Mouse (Mus musculus): ENCODE results near the gene Gsto2.

Gsto2 gene

DNA sequence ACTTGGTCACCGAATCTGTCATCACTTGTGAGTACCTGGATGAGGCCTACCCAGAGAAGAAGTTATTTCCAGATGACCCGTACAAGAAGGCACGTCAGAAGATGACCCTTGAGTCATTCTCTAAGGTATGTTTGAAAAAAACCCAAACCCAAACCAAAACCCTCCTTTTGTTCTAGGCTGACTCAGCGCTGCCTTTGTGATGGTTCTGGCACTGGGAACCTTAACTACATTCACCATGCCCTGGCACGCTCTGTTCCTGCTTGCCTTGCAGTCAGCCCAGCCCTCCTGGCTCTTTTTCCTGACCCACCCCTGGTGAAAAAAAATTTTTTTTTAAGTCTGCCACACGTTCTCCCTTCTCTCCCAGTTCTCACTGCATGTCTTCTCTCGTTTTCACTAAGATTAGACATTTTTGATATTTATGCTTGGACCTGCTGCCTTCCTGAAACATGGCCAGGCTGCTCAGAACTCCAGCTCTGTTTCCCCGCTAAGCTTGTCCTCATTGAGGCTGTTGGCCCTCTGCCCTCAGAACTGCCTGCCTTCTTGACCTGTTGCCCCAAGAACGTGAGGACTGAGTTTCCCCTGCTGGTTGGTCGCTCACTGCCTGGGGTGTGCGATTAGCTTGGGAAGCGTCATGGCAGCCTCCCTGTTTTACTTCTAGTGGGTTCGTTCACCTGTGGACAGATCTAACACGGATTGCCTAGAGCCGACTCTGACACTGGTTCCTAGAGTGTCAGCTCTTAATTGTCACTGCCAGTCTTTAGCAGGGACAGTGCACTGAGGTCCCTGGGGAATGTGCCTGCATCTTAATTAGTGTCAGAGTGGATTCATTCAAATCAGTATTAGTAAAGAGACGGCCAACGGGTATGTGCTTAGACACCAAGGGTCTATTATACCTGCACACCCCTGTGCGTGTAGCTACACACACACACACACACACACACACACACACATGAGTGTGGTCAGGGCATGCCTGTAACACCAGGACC lies 7.1 kb upstream of the Gsto2 start:
- DNase-seq (ENCODE audit: low spot score in 2 of 2) = no peak

DNA sequence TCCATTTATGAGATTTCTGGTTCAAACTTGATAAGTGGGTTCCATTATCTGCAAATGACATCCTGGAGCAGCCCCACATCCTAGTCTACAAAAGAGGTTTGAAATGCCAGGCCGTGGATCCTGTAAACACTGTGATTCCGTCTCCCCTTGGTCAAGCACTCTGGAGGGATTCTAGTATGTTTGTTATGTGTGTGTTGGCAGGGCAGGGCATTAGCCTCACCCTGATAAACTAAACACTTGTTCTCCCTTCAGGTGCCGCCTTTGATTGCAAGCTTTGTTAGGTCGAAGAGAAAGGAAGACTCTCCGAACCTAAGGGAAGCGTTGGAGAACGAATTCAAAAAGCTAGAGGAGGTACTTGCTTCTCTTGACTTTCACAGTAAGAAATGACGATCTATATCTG lies 6.2 kb upstream of the Gsto2 start:
- DNase-seq (ENCODE audit: low spot score in 2 of 2) = no peak

DNA sequence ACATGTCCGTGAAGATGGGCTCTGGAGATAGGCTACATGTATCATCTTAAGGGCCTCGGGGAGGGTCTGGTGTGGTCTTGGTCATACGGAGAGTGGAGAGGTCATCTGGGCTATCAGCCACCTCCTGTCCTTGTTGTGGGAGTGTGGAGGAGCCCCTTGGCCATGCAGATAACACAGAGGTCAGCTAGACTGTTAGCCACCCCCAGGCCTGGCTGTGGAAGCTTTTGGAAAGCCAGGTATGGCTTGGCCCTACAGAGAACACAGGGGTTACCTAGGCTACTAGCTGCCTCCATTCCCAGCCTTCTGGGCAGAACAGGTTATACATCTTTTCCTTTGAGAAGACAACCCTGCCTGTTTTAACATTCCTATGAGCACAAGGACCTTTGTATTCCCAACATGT lies 2.8 kb upstream of the Gsto2 start:
- DNase-seq (ENCODE audit: low spot score in 2 of 2) = no peak

DNA sequence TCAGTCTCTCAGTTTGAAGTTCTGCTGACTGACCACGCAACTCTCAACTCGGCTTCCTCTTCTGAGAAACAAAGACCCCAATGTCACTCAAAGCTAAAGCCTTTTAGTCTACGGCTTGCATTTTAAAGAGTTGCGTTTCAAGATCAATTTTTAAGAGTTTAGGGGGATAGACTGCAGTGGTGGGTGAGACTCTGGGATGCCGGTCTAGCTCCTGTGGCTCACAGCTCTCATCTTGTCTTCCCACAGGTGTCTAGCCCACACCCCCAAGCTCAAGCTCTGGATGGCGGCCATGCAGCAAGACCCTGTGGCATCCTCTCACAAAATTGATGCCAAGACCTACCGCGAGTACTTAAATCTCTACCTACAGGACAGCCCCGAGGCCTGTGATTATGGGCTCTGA lies 1.3 kb upstream of the Gsto2 start:
- DNase-seq (ENCODE audit: low spot score in 2 of 2) = no peak

DNA sequence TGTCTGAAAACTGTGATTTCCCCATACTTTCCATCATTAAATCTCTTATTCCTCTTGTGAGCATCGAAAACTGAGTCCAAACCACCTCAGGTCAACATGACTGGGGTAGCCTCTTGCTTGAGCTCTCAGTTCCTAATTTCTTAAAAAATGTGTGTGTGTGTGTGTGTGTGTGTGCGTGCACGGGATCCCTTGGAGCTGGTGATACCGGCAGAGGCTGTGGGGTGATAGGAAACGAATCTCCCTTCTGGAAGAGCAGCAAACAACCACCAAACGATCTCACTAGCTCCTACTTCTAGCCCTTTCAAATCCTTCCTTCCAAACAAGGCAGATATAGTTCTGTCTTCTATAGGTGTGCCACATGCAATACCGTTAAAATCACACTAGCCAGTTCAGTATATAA lies 613 bp upstream of the Gsto2 start:
- no peak for DNase-seq (ENCODE audit: low spot score in 2 of 2)

DNA sequence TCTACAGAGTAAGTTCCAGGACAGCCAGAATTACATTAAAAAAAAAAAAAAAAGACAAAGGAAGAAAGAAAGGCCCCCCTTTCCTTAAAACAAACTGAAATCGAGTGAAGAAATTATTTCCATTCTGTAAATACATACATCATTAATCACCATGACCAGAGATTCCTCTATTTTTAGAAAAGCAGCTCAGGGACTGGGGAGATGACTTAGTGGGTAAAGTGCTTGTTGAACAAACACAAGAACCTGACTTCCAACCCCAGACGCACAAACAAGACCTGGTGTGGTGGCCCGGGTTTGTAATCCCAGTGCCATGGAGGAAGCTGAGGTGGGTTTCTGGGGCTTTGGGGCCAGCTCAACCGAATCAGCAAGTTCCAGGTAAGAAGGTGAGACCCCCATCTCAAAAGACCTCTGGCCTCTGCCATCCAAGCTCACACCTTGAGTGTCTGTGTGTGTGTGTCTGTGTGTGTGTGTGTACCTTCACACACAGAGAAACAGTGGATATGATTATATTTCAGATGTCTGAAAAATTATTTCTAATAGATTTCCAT lies 2.4 kb downstream of the Gsto2 start:
- DNase-seq (ENCODE audit: low spot score in 2 of 2) = no peak

DNA sequence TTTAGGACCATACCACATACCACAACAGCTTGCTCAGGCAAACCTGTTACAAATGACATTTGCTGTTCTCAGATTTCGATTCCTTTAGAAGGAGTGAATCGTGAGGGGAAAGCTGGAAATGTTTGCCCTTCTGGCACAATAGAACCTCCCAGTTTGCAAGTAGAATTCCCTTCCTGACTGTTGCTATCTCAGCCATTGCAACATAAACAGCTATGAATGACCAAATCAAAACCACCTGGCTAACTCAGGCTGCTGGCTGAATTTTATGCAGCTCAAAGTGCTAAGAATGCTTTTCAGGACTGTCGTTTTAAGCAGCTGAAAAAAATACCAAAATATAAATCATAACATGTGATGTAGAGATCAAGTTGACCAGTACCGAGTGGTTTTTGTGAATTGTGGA lies 3.6 kb downstream of the Gsto2 start:
- no peak for DNase-seq (ENCODE audit: low spot score in 2 of 2)

DNA sequence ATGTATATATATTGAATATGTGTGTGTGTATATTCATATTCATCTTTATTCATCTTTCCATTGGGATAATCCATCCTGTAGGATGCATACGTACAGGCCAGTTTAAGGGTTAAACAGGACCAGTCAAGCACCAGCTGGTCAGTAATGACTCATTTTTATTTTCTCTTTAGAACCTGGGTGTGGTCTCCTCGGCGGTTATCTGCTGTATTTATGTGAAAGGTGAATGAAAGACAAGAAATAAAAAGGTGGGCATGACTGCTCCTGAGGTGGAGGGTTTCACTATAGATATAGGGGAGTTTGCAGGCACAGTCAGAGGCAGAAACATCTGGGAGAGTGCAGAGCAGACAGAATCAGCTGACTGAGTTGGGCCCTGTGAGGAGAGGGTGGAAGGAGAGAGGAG lies 4.2 kb downstream of the Gsto2 start:
- no peak for DNase-seq (ENCODE audit: low spot score in 2 of 2)

DNA sequence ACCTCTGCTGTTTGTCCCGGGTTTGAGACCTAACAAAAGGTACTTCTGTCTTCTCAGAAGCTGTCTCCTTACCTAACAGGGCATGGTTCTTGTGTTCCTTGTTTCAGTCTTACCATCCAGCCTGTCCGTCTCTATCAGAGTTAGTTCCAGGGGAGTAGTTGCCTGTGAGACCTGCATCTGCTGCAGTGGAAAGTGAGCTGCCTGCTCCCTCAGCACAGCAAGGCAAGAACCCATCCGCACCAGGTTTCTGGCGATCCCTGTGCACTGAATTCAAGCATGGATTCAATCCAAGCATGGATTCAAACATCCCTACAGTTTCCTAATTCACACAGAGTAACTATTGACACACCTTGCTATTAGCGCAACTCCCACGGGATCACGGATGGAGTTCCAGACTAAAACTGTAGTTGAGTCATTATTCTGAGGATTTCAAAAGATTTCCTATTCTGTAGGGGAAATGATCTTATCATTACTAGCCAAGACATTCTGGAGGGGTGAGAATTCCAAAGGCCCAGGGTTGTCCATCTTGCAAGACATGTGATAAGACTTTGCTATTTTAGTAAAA lies 4.8 kb downstream of the Gsto2 start:
- no peak for DNase-seq (ENCODE audit: low spot score in 2 of 2)

DNA sequence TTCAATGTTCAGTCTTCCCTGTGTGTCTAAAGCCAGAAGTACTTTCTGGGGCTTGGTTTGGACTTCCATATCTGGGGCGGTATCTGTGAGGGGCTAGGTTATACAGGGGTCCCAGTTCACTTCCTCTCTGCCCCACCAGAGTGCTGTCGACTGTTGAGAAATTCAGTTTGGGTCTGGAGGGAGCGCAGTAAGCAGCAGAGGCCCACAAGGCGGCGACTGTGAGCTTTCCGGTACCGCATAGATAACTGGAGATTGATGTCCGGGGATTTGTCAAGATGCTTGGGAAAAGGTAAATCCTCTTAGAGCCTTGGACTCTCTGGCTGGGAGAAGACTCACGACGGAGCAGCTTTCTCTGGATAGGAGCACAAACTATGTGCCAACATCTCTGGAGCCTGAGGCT lies 6.2 kb downstream of the Gsto2 start:
- DNase-seq (ENCODE audit: low spot score in 2 of 2) = no peak

DNA sequence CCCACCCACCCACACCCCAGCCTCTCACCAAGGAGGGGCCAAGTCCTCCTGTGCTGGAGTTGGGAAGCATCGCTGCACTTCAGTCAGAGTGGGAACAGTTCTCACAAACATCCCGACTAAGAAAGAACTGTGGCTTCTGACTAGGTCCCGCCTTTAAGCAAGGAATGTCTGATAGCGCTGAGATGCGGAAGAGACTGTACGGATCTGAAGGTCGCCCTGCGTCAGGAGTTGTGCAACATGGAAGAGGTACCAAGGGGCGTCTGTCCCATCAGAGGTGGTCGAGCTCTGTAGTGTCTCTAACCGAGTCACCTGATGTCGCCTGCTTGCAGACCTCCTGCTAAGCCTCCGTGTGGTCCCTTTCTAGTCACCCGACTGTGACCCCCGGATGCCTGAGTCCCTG lies 10.9 kb downstream of the Gsto2 start:
- no peak for DNase-seq (ENCODE audit: low spot score in 2 of 2)

DNA sequence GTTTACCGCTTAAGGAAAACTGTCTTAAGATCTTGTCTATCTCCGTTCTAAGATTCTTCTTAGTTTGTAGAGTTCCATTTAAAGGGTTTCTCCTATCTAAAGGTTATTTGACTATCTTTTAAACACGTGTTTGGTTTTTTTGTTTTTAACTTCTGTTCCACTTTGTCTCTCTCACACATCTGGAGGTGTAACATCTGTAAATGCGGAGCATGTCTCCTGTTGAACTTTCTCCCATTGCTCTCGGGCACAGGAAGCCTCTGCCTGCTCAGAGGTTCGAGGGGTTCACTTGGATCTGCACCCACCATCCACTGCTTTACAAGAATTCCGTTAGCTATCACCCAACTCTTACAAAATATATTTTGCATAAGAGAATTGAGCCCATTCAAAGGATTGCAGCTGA lies 16.2 kb downstream of the Gsto2 start:
- DNase-seq (ENCODE audit: low spot score in 2 of 2) = no peak

DNA sequence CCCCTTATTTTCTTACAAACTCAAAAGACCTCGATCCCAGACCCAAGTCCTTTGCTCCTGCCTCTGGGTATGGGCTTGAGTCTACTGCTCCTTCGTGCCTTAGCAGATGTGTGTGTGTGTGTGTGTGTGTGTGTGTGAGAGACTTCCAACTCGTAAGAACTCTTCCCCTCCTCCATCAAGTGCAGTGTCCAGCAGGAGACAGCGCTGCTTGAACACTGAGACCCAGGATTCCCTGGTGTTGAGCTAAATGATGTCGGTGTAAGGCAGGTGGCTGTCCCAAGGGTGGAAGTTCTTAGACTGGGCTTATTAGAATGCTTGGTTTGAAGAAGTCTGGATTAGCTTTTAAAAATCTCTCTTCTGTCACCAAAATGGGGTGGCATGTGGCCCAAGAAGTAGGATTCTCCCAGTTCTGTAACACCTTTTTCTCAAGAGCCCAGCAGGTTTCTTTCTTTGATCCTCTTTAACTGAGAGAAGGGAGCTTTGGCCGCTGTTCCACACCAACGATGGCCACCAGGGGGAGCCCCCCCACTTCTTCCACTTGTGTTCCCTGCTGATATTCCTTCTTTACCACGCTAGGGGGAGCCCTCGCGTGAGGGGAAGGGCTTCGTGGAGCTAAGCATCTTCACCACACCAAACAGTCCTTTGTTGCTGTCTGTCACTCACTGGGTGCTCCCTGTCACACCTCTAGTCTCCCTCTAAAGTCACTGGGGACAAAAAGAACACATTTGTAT lies 17.0 kb downstream of the Gsto2 start:
- peak; percentile 42 to 43 for DNase-seq (ENCODE audit: low spot score in 2 of 2)

DNA sequence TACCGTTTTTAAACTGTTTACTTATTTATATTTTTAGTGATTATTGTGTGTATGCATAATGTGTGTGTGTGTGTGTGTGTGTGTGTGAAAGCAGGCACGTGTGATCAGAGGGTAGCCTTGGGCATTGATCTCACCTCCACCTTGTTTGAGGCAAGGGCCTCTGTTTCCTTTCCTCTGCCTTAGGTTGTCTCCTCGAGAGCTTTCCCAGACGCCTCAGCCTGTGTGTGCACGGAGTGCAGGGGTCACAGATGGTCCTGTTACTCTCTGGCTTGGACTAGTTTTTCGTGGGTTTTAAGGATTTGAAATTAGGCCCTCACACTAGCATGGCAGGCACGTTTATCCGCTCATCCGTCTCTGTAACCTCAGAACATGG lies 17.5 kb downstream of the Gsto2 start:
- DNase-seq (ENCODE audit: low spot score in 2 of 2) = no peak

DNA sequence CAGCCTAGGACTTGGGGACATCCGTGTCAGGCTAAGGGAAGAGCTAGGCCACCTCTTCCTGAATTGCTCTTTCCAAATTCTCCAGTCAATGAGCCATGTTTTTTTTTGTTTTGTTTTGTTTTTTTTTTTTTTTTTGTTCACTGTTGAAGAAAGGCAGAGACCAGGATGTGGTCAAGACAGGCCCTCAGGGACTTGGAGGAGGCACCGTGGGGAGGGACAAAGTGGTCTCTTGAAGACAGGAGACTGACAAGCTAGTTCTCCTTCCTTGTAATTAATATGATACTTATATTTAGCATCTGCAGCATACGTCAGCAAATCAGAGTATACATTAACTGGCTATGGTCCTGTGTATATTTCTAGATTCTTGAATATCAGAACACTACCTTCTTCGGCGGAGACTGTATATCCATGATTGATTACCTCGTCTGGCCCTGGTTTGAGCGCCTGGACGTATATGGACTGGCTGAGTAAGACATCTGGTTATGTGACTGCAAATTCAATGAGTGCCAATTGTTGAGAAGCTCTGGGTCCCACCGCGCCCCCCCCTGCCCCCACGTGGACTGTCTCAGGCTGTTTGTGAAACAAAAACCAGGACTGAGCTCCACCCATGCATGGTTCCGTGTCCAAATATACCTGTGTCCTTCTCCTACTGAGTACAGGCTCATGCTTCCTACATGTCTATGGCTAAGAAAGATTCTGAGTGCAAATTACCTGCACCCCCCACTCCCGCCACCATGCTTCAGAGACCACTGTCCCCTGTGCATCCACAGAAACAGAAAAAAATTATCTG lies 19.2 kb downstream of the Gsto2 start:
- DNase-seq (ENCODE audit: low spot score in 2 of 2) = no peak

DNA sequence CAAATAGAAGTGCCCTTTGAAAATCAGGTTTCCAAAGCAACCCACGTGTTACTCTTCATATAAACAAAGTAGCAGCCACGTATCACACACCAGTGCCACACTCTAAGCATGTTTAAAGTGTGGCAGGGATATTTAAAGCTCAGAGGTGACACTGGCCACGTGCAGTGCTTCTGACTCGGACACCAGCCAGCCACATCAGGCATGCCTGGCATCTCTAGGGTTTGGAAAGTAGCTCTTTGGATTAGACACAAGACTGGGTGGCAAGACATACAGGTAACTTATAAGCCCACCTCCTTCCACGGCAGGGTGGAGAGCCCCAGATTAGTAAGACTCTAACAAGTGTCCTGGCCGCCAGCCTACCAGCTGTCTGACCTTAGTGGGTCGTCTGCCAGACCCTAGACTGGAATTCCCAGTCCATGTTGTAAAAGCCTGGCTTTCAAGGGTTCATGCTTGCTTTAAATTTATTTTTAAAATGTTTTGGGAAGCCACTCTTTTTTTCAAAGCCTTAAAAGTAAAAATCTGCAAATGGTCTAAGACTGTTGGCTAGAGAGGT lies 19.9 kb downstream of the Gsto2 start:
- DNase-seq (ENCODE audit: low spot score in 2 of 2) = no peak

DNA sequence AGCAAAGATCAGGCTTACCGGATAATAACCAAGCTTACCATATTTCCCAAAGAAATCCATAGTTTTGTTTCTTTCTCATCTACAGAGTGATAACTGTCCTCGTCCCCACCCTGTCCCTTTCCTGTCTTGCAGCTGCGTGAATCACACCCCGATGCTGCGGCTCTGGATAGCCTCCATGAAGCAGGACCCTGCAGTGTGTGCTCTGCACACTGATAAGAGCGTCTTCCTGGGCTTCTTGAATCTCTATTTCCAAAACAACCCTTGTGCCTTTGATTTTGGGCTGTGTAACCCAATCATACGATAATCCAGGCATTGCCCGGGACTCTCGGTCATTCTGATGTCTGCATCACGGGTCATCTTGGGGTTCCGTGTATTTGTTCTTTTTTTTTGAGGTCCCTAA lies 20.6 kb downstream of the Gsto2 start:
- no peak for DNase-seq (ENCODE audit: low spot score in 2 of 2)

DNA sequence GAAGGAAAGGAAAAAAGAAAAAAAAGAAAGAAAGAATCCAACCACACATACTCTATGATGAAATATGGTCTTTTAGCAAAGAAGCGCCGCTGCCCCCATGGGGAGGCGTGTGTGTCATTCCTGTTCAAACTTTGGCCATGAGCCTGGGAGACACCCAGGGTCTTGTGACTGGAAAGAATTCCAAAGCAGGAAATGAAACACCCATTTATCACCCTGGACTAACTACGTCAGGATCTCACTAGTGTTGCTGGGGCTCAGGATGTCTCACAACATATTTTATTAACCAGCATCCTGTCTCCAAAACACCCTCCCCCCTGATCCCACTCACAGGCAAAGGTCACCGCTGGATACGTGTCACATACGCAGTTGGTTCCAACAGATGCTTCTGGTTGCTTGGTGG lies 21.3 kb downstream of the Gsto2 start:
- DNase-seq (ENCODE audit: low spot score in 2 of 2) = no peak

DNA sequence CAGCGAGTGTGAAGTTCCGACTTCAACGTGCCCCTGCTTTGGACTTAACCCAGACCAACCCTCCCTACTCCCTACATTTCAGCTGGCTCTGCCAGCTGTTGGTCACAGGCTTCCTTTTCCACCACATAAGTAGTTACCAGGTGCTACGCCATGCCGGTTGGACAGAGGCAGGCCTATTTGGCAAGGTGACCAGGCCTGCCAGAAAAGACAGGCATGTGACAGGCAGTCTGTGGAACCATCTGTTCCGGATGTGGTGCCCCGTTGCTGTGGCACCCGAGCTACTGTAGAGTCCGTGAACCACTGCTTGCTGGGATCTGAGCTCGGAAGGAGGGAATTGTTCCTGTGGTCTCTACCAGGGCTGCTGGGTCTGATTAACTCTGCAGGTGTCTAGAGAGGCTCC lies 22.1 kb downstream of the Gsto2 start:
- DNase-seq (ENCODE audit: low spot score in 2 of 2) = no peak

DNA sequence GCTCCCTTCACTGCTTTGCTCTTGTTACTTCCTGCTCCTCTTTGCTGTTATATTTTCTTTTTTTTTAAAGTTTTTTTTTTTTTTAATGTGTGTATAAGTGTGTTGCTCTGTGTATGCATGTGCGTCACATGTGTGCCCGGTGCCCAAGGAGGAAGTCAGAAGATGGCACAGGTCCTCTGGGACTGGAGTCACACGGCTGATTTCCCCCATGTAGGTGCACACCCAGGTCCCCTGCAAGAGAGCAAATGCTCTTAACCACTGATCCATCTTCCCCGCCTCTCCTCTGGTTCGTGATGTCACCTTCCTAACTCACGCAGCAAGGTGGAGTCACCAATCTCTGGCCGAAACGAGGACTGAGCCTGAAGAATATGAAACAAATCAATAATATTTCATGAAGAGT lies 22.7 kb downstream of the Gsto2 start:
- DNase-seq (ENCODE audit: low spot score in 2 of 2) = no peak

DNA sequence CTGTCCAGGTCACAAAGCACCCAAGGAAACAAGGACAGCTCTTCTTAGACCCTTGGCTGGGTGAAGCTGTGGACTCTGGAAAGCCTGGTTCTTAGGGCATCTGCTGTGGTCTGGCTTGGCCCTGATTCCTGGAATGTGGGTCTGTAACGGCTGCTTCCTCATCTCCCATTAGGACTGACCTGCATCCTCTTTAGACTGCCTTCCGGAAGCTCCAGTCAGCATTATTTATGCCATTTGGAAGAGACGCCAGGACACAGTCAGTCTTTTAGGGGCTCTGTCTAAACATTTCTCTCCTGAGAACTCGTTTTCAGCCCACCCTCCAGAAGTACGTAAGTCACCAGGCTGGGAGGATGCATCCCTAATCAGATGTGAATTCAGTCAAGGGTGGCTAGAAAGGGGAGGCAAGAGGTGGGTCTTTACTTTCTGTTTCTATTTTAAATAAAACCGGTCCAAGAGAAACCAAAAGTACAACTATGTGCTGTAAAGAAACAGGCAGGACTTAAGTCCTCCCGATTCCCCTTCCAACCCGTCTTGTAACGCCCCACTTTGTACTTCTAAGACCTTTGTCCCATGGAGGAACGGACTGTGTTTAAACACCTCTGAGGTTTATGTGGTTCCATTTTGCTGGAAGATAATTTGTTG lies 25.3 kb downstream of the Gsto2 start:
- no peak for DNase-seq (ENCODE audit: low spot score in 2 of 2)
